Mouse (Mus musculus): Measurements from ENCODE around the gene Rbms2.
"Not testable (repeated sequence)": the region's sequence is repeated elsewhere in the genome, so short reads cannot be mapped to it uniquely, and the experiment has no call there.

Gene Rbms2

DNA sequence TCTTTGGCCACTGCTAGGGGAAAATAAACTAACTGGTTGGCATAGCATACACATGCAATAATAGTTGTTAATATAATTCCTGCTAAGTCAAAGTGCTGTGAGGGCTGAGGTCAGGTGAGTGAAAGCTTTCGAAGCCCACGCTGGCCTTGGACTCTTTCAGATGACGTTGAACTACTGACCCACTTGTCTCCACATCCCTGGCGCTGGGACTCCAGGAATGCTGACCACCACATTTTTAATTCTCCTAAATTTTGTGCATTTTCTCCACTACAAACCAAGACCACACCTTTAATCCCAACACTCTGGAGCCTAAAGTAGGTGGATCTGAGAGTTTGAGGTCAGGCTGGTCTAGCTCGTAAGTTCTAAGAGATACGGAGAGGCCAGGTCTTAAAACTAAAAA lies 13.0 kb upstream of the Rbms2 start:
- no peak for DNase-seq (ENCODE audit: low read depth, low spot score)

DNA sequence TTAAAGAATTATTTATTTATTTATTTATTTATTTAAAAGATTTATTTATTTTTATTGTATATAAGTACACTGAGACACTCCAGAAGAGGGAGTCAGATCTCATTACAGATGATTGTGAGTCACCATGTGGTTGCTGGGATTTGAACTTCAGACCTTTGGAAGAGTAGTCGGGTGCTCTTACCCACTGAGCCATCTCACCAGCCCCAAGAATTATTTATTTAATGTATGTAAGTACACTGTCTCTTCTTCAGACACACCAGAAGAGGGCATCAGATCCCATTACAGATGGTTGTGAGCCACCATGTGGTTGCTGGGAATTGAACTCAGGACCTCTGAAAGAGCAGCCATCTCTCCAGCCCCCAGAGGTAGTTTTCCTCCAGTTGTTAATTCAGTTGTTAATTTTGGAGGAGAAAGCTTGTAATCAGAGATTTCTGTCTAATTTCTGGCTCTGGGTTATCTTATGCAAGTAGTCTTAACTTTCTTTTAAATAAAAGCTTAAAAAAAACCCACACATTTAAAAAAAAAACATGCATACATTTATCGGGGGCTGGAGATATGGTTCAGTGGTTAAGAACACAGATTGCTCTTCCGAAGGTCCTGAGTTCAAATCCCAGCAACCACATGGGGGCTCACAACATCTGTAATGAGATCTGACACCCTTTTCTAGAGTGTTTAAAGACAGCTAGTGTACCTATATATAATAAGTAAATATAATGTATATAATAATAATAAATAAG lies 12.1 kb upstream of the Rbms2 start:
- DNase-seq (ENCODE audit: low read depth, low spot score), result not testable (repeated sequence)

DNA sequence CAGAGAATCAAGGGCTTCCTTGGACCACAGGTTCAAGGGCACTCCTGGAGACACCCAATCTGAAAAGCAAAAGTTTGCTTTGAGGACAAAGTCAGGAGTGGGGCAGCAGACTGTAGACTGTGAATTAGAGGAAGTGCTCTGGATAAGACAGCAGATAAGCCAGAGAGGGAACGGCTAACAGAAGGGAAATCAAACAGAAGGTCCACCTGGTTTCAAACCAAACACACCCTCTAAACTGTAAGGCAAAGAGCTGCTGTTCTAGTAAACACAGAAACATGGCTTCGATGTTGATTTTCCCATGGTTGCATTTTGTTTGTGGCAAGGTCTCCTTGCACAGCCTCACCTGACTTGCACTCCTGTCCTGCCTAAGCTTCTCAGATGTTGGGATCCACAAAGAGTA lies 11.4 kb upstream of the Rbms2 start:
- no peak for DNase-seq (ENCODE audit: low read depth, low spot score)

- DNase-seq (ENCODE audit: low read depth, low spot score), result peak; percentile 92
Observed at GRCm38 (mm10) chr10:128188242-128188877, 8.3 kb upstream of the Rbms2 start.

DNA sequence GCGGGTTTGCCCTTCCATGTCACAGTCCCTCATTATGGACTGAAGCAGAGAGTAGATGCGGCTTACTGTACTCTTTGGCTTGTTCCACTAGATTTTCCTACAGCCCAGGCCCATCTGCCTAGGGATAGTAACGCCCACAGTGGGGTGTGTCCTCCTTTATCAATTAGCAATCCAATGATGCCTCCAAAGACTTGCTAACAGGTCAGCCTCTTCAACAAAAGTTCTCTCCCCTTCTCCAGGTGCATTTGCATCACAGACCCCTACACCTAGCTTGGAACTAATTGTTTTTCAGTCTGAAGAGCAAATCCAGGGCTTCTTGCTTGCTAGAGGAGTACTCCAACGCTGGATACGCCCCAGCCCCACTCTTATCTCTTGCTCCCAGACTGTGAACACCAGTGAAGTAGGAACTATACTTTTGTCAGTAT lies 7.1 kb upstream of the Rbms2 start:
- peak; percentile 98 for DNase-seq (ENCODE audit: low read depth, low spot score)

DNA sequence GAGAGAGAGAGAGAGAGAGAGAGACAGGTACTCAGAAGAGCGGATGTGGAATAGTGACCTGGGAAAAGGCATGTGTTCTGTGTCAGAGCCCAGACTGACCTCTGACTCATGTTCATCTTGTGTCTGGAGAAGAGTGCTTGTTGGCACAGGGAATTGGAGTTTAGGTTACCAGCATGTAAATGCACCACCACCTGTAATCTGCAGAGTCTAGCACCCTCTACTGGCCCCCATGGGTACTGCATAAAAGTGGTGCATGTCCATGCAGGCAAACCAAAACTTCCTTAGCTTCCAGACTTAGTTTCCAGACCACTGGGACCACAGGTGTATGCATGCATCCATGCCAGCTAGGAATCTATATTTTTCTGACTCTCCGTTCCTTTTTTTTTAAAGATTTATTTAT lies 5.9 kb upstream of the Rbms2 start:
- peak; percentile 95 for DNase-seq (ENCODE audit: low read depth, low spot score)

GRCm38 (mm10) chr10:128185277-128185940 lies 5.3 kb upstream of the Rbms2 start:
- peak; percentile 31 for DNase-seq (ENCODE audit: low read depth, low spot score)

- peak; percentile 58 for DNase-seq (ENCODE audit: low read depth, low spot score)
Observed at GRCm38 (mm10) chr10:128184296-128184695, 4.2 kb upstream of the Rbms2 start.

DNA sequence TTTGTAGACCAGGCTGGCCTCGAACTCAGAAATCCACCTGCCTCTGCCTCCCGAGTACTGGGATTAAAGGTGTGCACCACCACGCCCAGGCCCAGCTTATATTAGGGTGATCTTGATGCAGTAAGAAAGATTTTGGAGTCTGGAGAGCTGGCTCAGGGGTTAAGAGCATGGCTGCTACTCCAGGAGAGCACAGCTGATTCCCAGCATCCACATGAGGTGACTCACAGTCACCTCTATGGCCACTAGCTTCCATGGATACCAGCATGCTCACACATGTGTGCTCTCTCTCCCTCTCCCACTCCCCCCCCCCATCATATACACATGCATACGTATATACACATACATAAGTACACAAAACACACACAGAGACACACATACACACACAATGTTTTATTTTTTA lies 2.8 kb downstream of the Rbms2 start:
- no peak for DNase-seq (ENCODE audit: low read depth, low spot score)

GRCm38 (mm10) chr10:128175996-128176755 lies 3.9 kb downstream of the Rbms2 start:
- peak; percentile 88 for DNase-seq (ENCODE audit: low read depth, low spot score)

GRCm38 (mm10) chr10:128175302-128175701 lies 4.8 kb downstream of the Rbms2 start:
- no peak for DNase-seq (ENCODE audit: low read depth, low spot score)

DNA sequence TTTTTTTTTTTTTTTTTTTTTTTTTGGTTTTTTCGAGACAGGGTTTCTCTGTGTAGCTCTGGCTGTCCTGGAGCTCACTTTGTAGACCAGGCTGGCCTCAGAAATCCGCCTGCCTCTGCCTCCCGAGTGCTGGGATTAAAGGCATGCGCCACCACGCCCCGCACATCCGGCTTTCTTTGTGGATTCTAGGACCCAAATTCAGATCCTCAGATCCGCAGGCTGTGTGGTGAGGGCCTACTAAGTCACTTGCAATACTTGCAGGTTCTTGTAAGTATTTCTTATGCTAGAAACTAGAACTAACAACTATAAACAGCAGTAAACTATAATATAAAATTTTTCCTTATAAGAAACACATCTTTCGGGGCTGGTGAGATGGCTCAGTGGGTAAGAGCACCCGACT lies 8.7 kb downstream of the Rbms2 start:
- DNase-seq (ENCODE audit: low read depth, low spot score), result peak; percentile 71

GRCm38 (mm10) chr10:128167091-128167490 lies 13.0 kb downstream of the Rbms2 start:
- peak; percentile 77 for DNase-seq (ENCODE audit: low read depth, low spot score)

DNA sequence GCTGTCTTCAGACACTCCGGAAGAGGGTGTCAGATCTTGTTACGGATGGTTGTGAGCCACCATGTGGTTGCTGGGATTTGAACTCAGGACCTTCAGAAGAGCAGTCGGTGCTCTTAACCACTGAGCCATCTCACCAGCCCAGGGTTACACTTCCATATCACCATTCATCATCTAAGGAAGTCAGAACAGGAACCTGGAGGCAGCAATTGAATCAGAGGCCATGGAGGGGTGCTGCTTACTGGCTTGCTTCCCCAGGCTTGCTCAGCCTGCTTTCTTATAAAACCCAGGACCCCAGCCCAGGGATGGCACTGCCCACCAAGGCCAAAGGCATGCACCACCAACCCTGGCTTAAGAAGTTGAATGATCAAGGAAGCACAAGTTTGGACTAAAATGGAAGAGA lies 14.4 kb downstream of the Rbms2 start:
- not testable (repeated sequence) for DNase-seq (ENCODE audit: low read depth, low spot score)

DNA sequence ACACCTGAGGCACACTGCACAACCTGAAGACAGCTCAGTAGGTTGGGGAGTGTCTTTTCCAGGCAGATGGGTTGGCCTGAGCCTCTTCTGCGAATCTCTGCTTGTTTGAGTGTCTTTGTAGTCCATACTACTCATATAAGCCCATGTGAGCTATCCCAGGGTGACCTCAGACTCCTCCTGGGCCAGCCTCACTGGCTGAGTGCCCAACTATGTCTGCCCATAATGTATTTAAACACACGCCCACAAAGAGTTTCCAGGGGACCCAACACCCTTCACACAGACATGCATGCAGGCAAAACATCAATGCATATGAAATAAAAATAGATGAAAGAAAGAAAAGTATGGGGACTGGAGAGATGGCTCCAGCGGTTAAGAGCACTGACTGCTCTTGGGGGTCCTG lies 26.1 kb downstream of the Rbms2 start:
- no peak for DNase-seq (ENCODE audit: low read depth, low spot score)

DNA sequence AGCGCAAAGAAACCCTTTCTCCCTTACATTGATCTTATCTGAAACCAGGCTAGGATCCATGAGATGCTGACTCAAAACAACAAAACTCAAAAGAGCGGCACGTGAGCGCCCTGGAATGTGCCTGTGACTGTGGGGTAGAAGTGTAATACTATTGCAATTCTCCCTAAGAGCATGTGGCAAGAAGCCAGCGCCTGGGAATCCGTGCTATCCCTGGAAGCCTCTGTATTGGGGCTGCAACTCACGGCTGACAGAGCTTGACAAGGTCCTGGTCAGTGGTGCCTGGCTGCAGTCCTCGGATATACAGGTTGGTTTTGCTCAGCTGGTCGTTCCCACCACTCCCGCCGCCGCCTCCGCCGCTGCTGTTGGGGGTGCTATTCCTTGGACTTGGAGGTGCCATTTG lies 29.2 kb downstream of the Rbms2 start:
- DNase-seq (ENCODE audit: low read depth, low spot score), result no peak

GRCm38 (mm10) chr10:128149592-128149991 lies 30.5 kb downstream of the Rbms2 start:
- peak; percentile 99 for DNase-seq (ENCODE audit: low read depth, low spot score)

GRCm38 (mm10) chr10:128148789-128149365 lies 31.2 kb downstream of the Rbms2 start:
- DNase-seq (ENCODE audit: low read depth, low spot score), result no peak

DNA sequence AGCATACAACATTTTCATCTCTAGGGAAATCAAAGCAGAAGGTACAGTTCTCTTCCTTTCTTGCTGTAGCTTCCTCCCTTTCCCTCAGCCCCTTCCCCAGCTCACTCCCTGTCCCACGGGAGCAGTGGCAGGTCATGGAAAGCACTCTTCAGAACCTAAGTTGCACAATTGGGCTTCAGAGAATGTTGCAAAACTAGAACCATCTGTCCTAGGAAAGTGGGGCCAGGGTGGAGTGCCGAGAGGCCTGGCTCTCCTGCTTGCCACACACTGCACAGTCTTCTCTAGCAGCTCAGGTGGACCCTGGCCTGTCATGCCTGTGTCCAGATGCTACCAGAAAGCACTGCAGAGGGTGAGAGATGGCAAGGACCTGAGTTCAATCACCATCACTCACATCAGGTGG lies 35.1 kb downstream of the Rbms2 start:
- DNase-seq (ENCODE audit: low read depth, low spot score), result no peak

DNA sequence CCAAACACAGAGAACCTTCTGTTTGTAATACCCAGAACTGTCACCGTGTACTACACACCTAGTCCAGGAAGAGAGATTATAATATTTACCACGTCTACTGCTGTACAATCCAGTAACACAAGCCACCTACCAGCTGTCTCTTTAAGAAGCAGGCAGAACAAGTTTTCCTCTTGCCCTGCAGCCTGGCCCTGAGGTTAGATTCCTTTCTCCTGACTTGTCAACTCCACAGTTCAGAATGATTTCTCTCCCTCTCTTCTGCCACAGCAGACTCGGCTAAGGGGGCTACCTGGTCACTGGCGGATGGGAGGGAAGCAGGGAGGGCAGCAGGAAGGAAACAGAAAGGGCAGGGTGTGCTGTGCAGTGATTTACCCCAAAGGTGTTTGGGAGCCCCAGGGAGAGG lies 36.4 kb downstream of the Rbms2 start:
- DNase-seq (ENCODE audit: low read depth, low spot score), result no peak

DNA sequence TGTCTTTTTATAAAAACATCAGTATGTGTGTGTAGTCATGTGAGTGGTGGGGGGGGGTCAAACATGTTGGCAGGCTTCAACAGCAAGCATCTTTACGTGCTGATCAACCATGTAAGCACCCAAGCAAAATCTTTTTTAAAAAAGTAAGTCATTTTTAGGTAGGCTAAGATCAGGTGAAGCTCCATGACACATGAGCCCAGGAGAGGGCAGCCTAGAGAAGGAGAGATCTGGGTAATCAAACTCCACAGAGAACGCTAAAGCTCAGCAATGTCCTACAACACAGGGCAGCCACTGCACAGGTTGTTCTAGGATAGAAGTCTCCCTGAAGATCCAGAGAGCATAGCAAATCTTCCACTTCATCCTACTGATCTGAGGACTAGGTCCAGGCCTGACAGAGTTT lies 37.9 kb downstream of the Rbms2 start:
- peak; percentile 31 for DNase-seq (ENCODE audit: low read depth, low spot score)

Measured in R1 (cell line).